Mouse (Mus musculus): ENCODE data around the gene Kbtbd13. TPM values are rescaled to one million over a fixed set of nuclear protein-coding genes. Genes with fewer than 3 reads are reported as not detected.

The Kbtbd13 gene
- polyA plus RNA-seq (2012; ENCODE audit: insufficient read depth, insufficient read length, missing spikeins), result 1.0 and 2.7 TPM in 2 replicates

- H3K4me3 ChIP-seq (ENCODE audit: insufficient read depth, low read depth, low read length), result peak within 1 kb of the TSS; percentile 41
- H3K4me1 ChIP-seq (ENCODE audit: control insufficient read depth, insufficient read depth, insufficient read length, low read length), result peaks cover 12% of the 10 kb centered on the region
- H3K27ac ChIP-seq (replicated peaks; ENCODE audit: low read depth, low read length), result peak within 1 kb of the TSS; percentile 26; the same call in 1 of the 2 replicates
Measured at GRCm38 (mm10) chr9:65391613-65391964, at the start of gene Kbtbd13. TSS of gene Kbtbd13 (minus strand) at chr9:65391652.

- H3K4me3 ChIP-seq (ENCODE audit: insufficient read depth, low read depth, low read length), result peak within 1 kb of the TSS; percentile 94
- 0 out of 2 replicates have a peak, but pooled peaks cover 3% of the 10 kb centered on the region for H3K4me1 ChIP-seq (ENCODE audit: control insufficient read depth, insufficient read depth, insufficient read length, low read length)
- H3K27ac ChIP-seq (replicated peaks; ENCODE audit: low read depth, low read length), result no peak within 1 kb of the TSS
Measured at GRCm38 (mm10) chr9:65435671-65436301, 44.3 kb upstream of the Kbtbd13 start, which contains the start of gene Mtfmt. TSS of gene Mtfmt (plus strand) at chr9:65435782.

GRCm38 (mm10) chr9:65435211-65435610 lies 43.8 kb upstream of the Kbtbd13 start:
- H3K4me1 ChIP-seq (ENCODE audit: control insufficient read depth, insufficient read depth, insufficient read length, low read length), result 0 out of 2 replicates have a peak, but pooled peaks cover 3% of the 10 kb centered on the region
- no peak overlapping the region for H3K4me3 ChIP-seq (ENCODE audit: insufficient read depth, low read depth, low read length)
- H3K27ac ChIP-seq (replicated peaks; ENCODE audit: low read depth, low read length), result no peak overlapping the region

GRCm38 (mm10) chr9:65434140-65434539 lies 42.7 kb upstream of the Kbtbd13 start:
- 0 out of 2 replicates have a peak, but pooled peaks cover 3% of the 10 kb centered on the region for H3K4me1 ChIP-seq (ENCODE audit: control insufficient read depth, insufficient read depth, insufficient read length, low read length)
- H3K27ac ChIP-seq (replicated peaks; ENCODE audit: low read depth, low read length), result no peak overlapping the region
- no peak overlapping the region for H3K4me3 ChIP-seq (ENCODE audit: insufficient read depth, low read depth, low read length)

GRCm38 (mm10) chr9:65432236-65432635 lies 40.8 kb upstream of the Kbtbd13 start:
- H3K4me3 ChIP-seq (ENCODE audit: insufficient read depth, low read depth, low read length), result no peak overlapping the region
- H3K27ac ChIP-seq (replicated peaks; ENCODE audit: low read depth, low read length), result no peak overlapping the region
- H3K4me1 ChIP-seq (ENCODE audit: control insufficient read depth, insufficient read depth, insufficient read length, low read length), result 0 out of 2 replicates have a peak, but pooled peaks cover 3% of the 10 kb centered on the region

GRCm38 (mm10) chr9:65430921-65431320 lies 39.5 kb upstream of the Kbtbd13 start:
- Histone ChIP-seq H3K4me1 (ENCODE audit: control insufficient read depth, insufficient read depth, insufficient read length, low read length) (no peaks in the 10 kb centered on the region), H3K27ac (replicated peaks; ENCODE audit: low read depth, low read length) (no peak overlapping the region), H3K4me3 (ENCODE audit: insufficient read depth, low read depth, low read length) (no peak overlapping the region)

GRCm38 (mm10) chr9:65430401-65430800 lies 38.9 kb upstream of the Kbtbd13 start:
- H3K4me3 ChIP-seq (ENCODE audit: insufficient read depth, low read depth, low read length), result no peak overlapping the region
- no peaks in the 10 kb centered on the region for H3K4me1 ChIP-seq (ENCODE audit: control insufficient read depth, insufficient read depth, insufficient read length, low read length)
- H3K27ac ChIP-seq (replicated peaks; ENCODE audit: low read depth, low read length), result no peak overlapping the region

- Histone ChIP-seq H3K27ac (replicated peaks; ENCODE audit: low read depth, low read length) (no peak overlapping the region), H3K4me1 (ENCODE audit: control insufficient read depth, insufficient read depth, insufficient read length, low read length) (no peaks in the 10 kb centered on the region), H3K4me3 (ENCODE audit: insufficient read depth, low read depth, low read length) (no peak overlapping the region)
Measured at GRCm38 (mm10) chr9:65428003-65428402, 36.6 kb upstream of the Kbtbd13 start.

- H3K27ac ChIP-seq (replicated peaks; ENCODE audit: low read depth, low read length), result no peak overlapping the region
- H3K4me3 ChIP-seq (ENCODE audit: insufficient read depth, low read depth, low read length), result no peak overlapping the region
- H3K4me1 ChIP-seq (ENCODE audit: control insufficient read depth, insufficient read depth, insufficient read length, low read length), result no peaks in the 10 kb centered on the region
Measured at GRCm38 (mm10) chr9:65427511-65427910, 36.1 kb upstream of the Kbtbd13 start.

- H3K4me1 ChIP-seq (ENCODE audit: control insufficient read depth, insufficient read depth, insufficient read length, low read length), result no peaks in the 10 kb centered on the region
- H3K4me3 ChIP-seq (ENCODE audit: insufficient read depth, low read depth, low read length), result no peak overlapping the region
- H3K27ac ChIP-seq (replicated peaks; ENCODE audit: low read depth, low read length), result no peak overlapping the region
Measured at GRCm38 (mm10) chr9:65424393-65424792, 32.9 kb upstream of the Kbtbd13 start.

- H3K4me3 ChIP-seq (ENCODE audit: insufficient read depth, low read depth, low read length), result no peak within 1 kb of the TSS
- H3K4me1 ChIP-seq (ENCODE audit: control insufficient read depth, insufficient read depth, insufficient read length, low read length), result no peaks in the 10 kb centered on the region
- H3K27ac ChIP-seq (replicated peaks; ENCODE audit: low read depth, low read length), result no peak within 1 kb of the TSS
Measured at GRCm38 (mm10) chr9:65422760-65423501, 31.5 kb upstream of the Kbtbd13 start, which contains the start of gene Slc51b. TSS of gene Slc51b (minus strand) at chr9:65422955.

GRCm38 (mm10) chr9:65419633-65420032 lies 28.2 kb upstream of the Kbtbd13 start:
- no peak overlapping the region for H3K27ac ChIP-seq (replicated peaks; ENCODE audit: low read depth, low read length)
- H3K4me1 ChIP-seq (ENCODE audit: control insufficient read depth, insufficient read depth, insufficient read length, low read length), result no peaks in the 10 kb centered on the region
- H3K4me3 ChIP-seq (ENCODE audit: insufficient read depth, low read depth, low read length), result no peak overlapping the region

GRCm38 (mm10) chr9:65417738-65418137 lies 26.3 kb upstream of the Kbtbd13 start:
- Histone ChIP-seq H3K4me1 (ENCODE audit: control insufficient read depth, insufficient read depth, insufficient read length, low read length) (no peaks in the 10 kb centered on the region), H3K4me3 (ENCODE audit: insufficient read depth, low read depth, low read length) (no peak overlapping the region), H3K27ac (replicated peaks; ENCODE audit: low read depth, low read length) (no peak overlapping the region)

- Histone ChIP-seq H3K4me1 (ENCODE audit: control insufficient read depth, insufficient read depth, insufficient read length, low read length) (peaks cover 15% of the 10 kb centered on the region; the same call in 1 of the 2 replicates), H3K27ac (replicated peaks; ENCODE audit: low read depth, low read length) (0 out of 2 replicates have a peak overlapping the region, but pooled peaks have one; percentile 10)
Measured at GRCm38 (mm10) chr9:65411326-65411725, 19.9 kb upstream of the Kbtbd13 start.

GRCm38 (mm10) chr9:65410378-65410777 lies 18.9 kb upstream of the Kbtbd13 start:
- peaks cover 15% of the 10 kb centered on the region; the same call in 1 of the 2 replicates for H3K4me1 ChIP-seq (ENCODE audit: control insufficient read depth, insufficient read depth, insufficient read length, low read length)
- H3K27ac ChIP-seq (replicated peaks; ENCODE audit: low read depth, low read length), result 0 out of 2 replicates have a peak overlapping the region, but pooled peaks have one; percentile 16
- no peak overlapping the region for H3K4me3 ChIP-seq (ENCODE audit: insufficient read depth, low read depth, low read length)

More at GRCm38 (mm10) chr9:65411326-65411725, 19.9 kb upstream of the Kbtbd13 start:
- no peak overlapping the region for H3K4me3 ChIP-seq (ENCODE audit: insufficient read depth, low read depth, low read length)

All from brown adipose tissue, adult 24 weeks (tissue).